Mouse (Mus musculus) limb, embryonic 14.5 days (tissue): ENCODE data around the gene Kcna7. TPM values are rescaled to one million over a fixed set of nuclear protein-coding genes. Genes with fewer than 3 reads are reported as not detected.

ENCODE experiments used
- ATAC-seq: fragments of 200-750 bp; cut with Nextera tagmentation; 2 replicates; pipeline ENCODE4 v1.8.0; 2017; ENCODE audit warnings: low read depth, moderate number of reproducible peaks, moderate TSS enrichment; ENCODE audit not compliant: low FRiP score
- DNase-seq: peaks from one replicate; pipeline ENCODE4 v3.0.0-alpha.2; 2015; ENCODE audit warnings: low spot score
- H3K27ac ChIP-seq: fragments of 300-500 bp; sonication (generic); replicated peaks from 2 replicates; pipeline ENCODE4 v1.5.1; 2014; ENCODE audit warnings: low read depth, mild to moderate bottlenecking, low read length, moderate library complexity, mixed read lengths
- H3K27me3 ChIP-seq: fragments of 300-500 bp; sonication (generic); 2 replicates; pipeline ENCODE4 v1.6.1; 2014; ENCODE audit warnings: low read length, mixed read lengths; ENCODE audit not compliant: control insufficient read depth, insufficient read depth
- H3K36me3 ChIP-seq: fragments of 300-500 bp; sonication (generic); 2 replicates; pipeline ENCODE4 v1.6.1; 2014; ENCODE audit warnings: mild to moderate bottlenecking, low read length, moderate library complexity, mixed read lengths; ENCODE audit not compliant: control insufficient read depth, insufficient read depth
- H3K4me1 ChIP-seq: fragments of 300-500 bp; sonication (generic); 2 replicates; pipeline ENCODE4 v1.6.1; 2014; ENCODE audit warnings: antibody characterized with exemption, low read length, mixed read lengths; ENCODE audit not compliant: control insufficient read depth, insufficient read depth
- H3K4me2 ChIP-seq: fragments of 300-500 bp; sonication (generic); replicated peaks from 2 replicates; pipeline ENCODE4 v1.6.1; 2014; ENCODE audit warnings: low read depth, mild to moderate bottlenecking, low read length, moderate library complexity; ENCODE audit not compliant: severe bottlenecking
- H3K4me3 ChIP-seq: fragments of 300-500 bp; sonication (generic); replicated peaks from 2 replicates; pipeline ENCODE4 v1.5.1; 2014; ENCODE audit warnings: low read length
- H3K9ac ChIP-seq: fragments of 300-500 bp; sonication (generic); 2 replicates; pipeline ENCODE4 v1.6.1; 2014; ENCODE audit warnings: mild to moderate bottlenecking, low read depth, low read length, moderate library complexity; ENCODE audit not compliant: severe bottlenecking
- H3K9me3 ChIP-seq: fragments of 300-500 bp; sonication (generic); 2 replicates; pipeline ENCODE4 v1.6.1; 2016; ENCODE audit warnings: low read length; ENCODE audit not compliant: control insufficient read depth
- POLR2A ChIP-seq: fragments of 200-500 bp; IDR thresholded peaks from 2 replicates; pipeline ENCODE4 v1.8.0; 2012; ENCODE audit warnings: inconsistent platforms, mild to moderate bottlenecking, moderate library complexity, borderline replicate concordance; ENCODE audit not compliant: insufficient read depth, insufficient read length; ENCODE audit errors: extremely low read depth
- WGBS: fragments of 180-500 bp; shearing (Covaris S2); extraction: QIAGEN DNeasy Blood & Tissue Kit; methylation state at CpG from one replicate; pipeline ENCODE4 v1.1.7; 2014; 5-methylcytosine and 5-hydroxymethylcytosine counted together
- polyA plus RNA-seq, 2 experiments: library from polyadenylated mRNA; depleted of rRNA in 1 of 2; stranded (reverse) in 1 of 2; unstranded in 1 of 2; fragments of >200 nt; fragmentation: Nextera tagmentation in 1 of 2; extraction: Ambion mirVana in 1 of 2; gene quantifications; 2 replicates each; pipeline versions ENCODE4 v1.2.1 to v1.2.3; 2012 to 2014

The Kcna7 gene
- polyA plus RNA-seq, 2 experiments = 0.10 TPM; not detected in 1

GRCm38 (mm10) chr7:45435038-45435437 is 29.6 kb downstream of the Kcna7 start:
- Histone ChIP-seq H3K4me3 (peak overlapping the region; percentile 77), H3K4me2 (peak overlapping the region; percentile 80), H3K9me3 (no peaks in the 10 kb centered on the region), H3K27me3 (no peaks in the 10 kb centered on the region), H3K27ac (peak overlapping the region; percentile 72), H3K4me1 (peaks cover 37% of the 10 kb centered on the region), H3K36me3 (peaks cover 27% of the 10 kb centered on the region), H3K9ac (peak overlapping the region; percentile 77)
- under 1% methylated on average over 16 of the region's 16 CpGs for WGBS
- DNase-seq (no peak), ATAC-seq (no peak; the same call in 1 of the 2 replicates)
- no peak for TF ChIP-seq POLR2A

DNA sequence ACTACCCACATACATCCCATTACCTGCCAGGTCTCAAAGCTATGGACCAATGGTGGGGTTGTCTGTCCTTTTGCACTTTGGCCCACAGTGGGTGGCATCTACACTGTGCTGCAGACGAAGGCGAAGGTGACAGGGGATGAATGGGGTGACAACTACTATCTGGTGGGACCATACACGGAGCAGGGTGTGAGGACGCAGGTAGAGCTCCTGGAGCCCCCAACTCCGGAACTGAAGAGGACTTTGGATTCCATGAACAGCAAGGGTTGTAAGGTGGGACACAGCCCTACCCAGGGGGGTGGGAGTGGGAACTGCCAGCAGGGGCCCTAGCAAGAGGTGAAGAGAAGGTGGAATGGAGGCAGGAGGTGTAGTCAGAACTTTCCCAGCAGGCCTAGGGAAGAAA is 31.0 kb downstream of the Kcna7 start:
- H3K4me1 ChIP-seq = peaks cover 37% of the 10 kb centered on the region
- TF ChIP-seq POLR2A = no peak
- 0 out of 2 replicates have a peak overlapping the region, but pooled peaks have one; percentile 80 for H3K4me2 ChIP-seq
- ATAC-seq (no peak), DNase-seq (no peak)
- no peak overlapping the region for H3K9ac ChIP-seq
- no peaks in the 10 kb centered on the region for H3K27me3 ChIP-seq
- H3K9me3 ChIP-seq = no peaks in the 10 kb centered on the region
- H3K27ac ChIP-seq = no peak overlapping the region
- H3K36me3 ChIP-seq = peaks cover 28% of the 10 kb centered on the region
- H3K4me3 ChIP-seq = no peak overlapping the region
- 89% methylated on average over 5 of the region's 5 CpGs for WGBS

GRCm38 (mm10) chr7:45437046-45437445 is 31.6 kb downstream of the Kcna7 start:
- no peaks in the 10 kb centered on the region for H3K27me3 ChIP-seq
- no peak overlapping the region for H3K9ac ChIP-seq
- H3K27ac ChIP-seq = no peak overlapping the region
- H3K4me3 ChIP-seq = no peak overlapping the region
- peaks cover 26% of the 10 kb centered on the region for H3K36me3 ChIP-seq
- TF ChIP-seq POLR2A = no peak
- no peaks in the 10 kb centered on the region for H3K9me3 ChIP-seq
- ATAC-seq (no peak), DNase-seq (no peak)
- peak overlapping the region; percentile 23 for H3K4me2 ChIP-seq
- WGBS = 22% methylated on average over 6 of the region's 6 CpGs
- H3K4me1 ChIP-seq = peaks cover 37% of the 10 kb centered on the region

DNA sequence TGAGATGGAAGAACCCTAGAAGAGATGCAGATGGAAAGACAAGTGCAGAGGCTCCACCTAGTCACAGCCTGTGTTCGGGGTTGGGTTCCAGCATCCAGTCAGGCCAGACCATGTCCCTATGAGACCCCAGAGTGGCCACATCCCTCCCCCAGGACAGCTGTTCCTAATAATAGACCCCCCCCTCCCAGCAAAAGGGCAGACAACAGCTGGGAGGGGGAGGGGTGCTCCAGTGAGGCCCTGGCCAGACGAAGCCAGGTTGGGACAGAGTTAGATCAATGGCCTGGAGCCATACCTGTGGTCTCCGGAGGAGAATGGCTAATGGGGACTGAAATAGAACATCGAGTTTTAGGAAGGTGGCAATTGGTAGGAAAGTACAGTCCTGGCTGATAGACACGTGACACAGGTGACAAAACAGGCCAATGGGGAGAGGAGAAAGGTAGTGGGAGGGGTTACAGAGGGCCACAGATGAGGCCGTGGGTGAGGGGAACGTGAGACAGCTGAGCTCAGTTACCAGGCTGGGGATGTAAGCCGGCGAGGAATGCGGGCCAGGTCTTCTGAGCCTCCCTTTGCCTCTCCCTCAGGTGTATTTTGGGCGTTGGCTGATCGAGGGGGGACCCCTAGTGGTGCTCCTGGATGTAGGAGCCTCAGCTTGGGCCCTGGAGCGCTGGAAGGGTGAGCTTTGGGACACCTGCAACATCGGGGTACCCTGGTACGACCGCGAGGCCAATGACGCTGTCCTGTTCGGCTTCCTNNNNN is 32.2 kb downstream of the Kcna7 start, which contains the start of gene Ruvbl2:
Ruvbl2 (minus strand) TSS at position 576 of the 756 bp plus-strand sequence.
- DNase-seq (no peak), ATAC-seq (no peak)
- 11% methylated on average over 18 of the region's 19 CpGs for WGBS

GRCm38 (mm10) chr7:45443526-45444420 is 38.3 kb downstream of the Kcna7 start:
- 84% methylated on average over 22 of the region's 22 CpGs for WGBS
- Histone ChIP-seq H3K27me3 (no peaks in the 10 kb centered on the region), H3K9ac (no peak overlapping the region), H3K4me2 (no peak overlapping the region), H3K9me3 (no peaks in the 10 kb centered on the region), H3K4me1 (no peaks in the 10 kb centered on the region), H3K36me3 (peaks cover 72% of the 10 kb centered on the region), H3K4me3 (no peak overlapping the region), H3K27ac (no peak overlapping the region)
- ATAC-seq = no peak
- DNase-seq = no peak
- no peak for TF ChIP-seq POLR2A

More for the DNA sequence above, 32.2 kb downstream of the Kcna7 start, which contains the start of gene Ruvbl2:
- H3K4me1 ChIP-seq = peaks cover 37% of the 10 kb centered on the region
- 0 out of 2 replicates have a peak within 1 kb of the TSS, but pooled peaks have one; percentile 2 for H3K4me3 ChIP-seq
- no peak for TF ChIP-seq POLR2A
- H3K27ac ChIP-seq = no peak within 1 kb of the TSS; the same call in 1 of the 2 replicates
- peak within 1 kb of the TSS; percentile 36 for H3K4me2 ChIP-seq
- no peaks in the 10 kb centered on the region for H3K9me3 ChIP-seq
- no peaks in the 10 kb centered on the region for H3K27me3 ChIP-seq
- H3K9ac ChIP-seq = no peak within 1 kb of the TSS
- H3K36me3 ChIP-seq = peaks cover 28% of the 10 kb centered on the region
